Mouse (Mus musculus): ENCODE measurements around the gene Naxd. TPM values are rescaled to one million over a fixed set of nuclear protein-coding genes. Genes with fewer than 3 reads are reported as not detected.

The Naxd gene
- polyA plus RNA-seq, 1 experiment = 62.2 TPM

DNA sequence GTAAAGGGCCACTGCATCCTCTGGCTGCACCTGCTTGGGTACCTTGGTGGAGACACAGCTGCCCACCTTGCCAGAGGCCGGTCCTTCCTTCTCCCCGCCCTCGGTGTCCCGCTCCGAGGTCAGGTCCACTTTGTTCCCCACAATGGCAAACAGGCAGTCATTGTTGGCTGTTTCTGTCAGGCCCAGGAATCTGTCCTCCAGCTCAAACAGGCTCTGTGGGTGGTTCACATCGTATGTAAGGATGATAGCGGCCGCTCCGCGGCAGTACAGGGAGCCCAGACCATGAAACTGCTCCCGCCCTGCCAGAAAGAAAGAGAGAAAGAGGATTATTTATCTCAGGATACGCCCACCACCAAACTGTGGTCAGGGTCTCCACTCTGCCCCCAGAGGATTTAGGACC is 43.1 kb upstream of the Naxd start:
- peaks cover 5% of the 10 kb centered on the region; the same call in 1 of the 2 replicates for H3K4me1 ChIP-seq (ENCODE audit: control insufficient read depth, insufficient read depth, low read length)
- no peak overlapping the region for H3K27ac ChIP-seq (ENCODE audit: control insufficient read depth, insufficient read depth, low read depth, low read length)
- TF ChIP-seq CTCF (IDR thresholded peaks at IDR 0.05; ENCODE audit: control insufficient read depth, insufficient read depth, insufficient replicate concordance, low read depth, low read length) = no peak
- TF ChIP-seq POLR2A (IDR thresholded peaks at IDR 0.05; ENCODE audit: control insufficient read depth, low read depth, low read length) = no peak
- H3K36me3 ChIP-seq (ENCODE audit: control insufficient read depth, insufficient read depth, low read length) = no peaks in the 10 kb centered on the region
- no peak overlapping the region for H3K4me3 ChIP-seq (ENCODE audit: control insufficient read depth, low read depth, low read length)
- H3K27me3 ChIP-seq (ENCODE audit: control insufficient read depth, insufficient read depth, low read length) = no peaks in the 10 kb centered on the region

DNA sequence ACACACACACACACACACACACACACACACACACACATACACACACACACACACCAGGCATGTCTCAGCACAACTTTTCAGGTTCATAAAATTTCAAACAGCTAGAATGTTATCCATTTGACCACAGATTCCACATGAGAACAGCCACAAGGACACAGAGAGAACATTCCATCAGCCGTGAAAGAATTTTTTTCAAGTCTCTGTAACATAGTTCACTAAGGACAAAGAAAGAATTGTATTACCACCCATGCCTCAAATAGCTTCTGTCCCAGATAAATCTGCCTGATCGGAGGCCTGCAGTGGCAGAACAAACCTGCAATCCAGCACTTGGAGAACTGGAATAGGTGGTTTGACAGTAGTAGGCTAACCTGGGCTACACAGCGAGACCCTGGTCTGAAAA is 40.0 kb upstream of the Naxd start:
- H3K4me3 ChIP-seq (ENCODE audit: control insufficient read depth, low read depth, low read length) = no peak overlapping the region
- no peaks in the 10 kb centered on the region for H3K27me3 ChIP-seq (ENCODE audit: control insufficient read depth, insufficient read depth, low read length)
- H3K4me1 ChIP-seq (ENCODE audit: control insufficient read depth, insufficient read depth, low read length) = peaks cover 5% of the 10 kb centered on the region; the same call in 1 of the 2 replicates
- H3K27ac ChIP-seq (ENCODE audit: control insufficient read depth, insufficient read depth, low read depth, low read length) = peak overlapping the region; percentile 66; the same call in 1 of the 2 replicates
- TF ChIP-seq POLR2A (IDR thresholded peaks at IDR 0.05; ENCODE audit: control insufficient read depth, low read depth, low read length) (no peak), CTCF (IDR thresholded peaks at IDR 0.05; ENCODE audit: control insufficient read depth, insufficient read depth, insufficient replicate concordance, low read depth, low read length) (no peak)
- H3K36me3 ChIP-seq (ENCODE audit: control insufficient read depth, insufficient read depth, low read length) = no peaks in the 10 kb centered on the region

- peaks cover 5% of the 10 kb centered on the region; the same call in 1 of the 2 replicates for H3K4me1 ChIP-seq (ENCODE audit: control insufficient read depth, insufficient read depth, low read length)
- TF ChIP-seq CTCF (IDR thresholded peaks at IDR 0.05; ENCODE audit: control insufficient read depth, insufficient read depth, insufficient replicate concordance, low read depth, low read length) (no peak), POLR2A (IDR thresholded peaks at IDR 0.05; ENCODE audit: control insufficient read depth, low read depth, low read length) (no peak)
- no peaks in the 10 kb centered on the region for H3K36me3 ChIP-seq (ENCODE audit: control insufficient read depth, insufficient read depth, low read length)
- no peak overlapping the region for H3K4me3 ChIP-seq (ENCODE audit: control insufficient read depth, low read depth, low read length)
- 0 out of 2 replicates have a peak overlapping the region, but pooled peaks have one; percentile 27 for H3K27ac ChIP-seq (ENCODE audit: control insufficient read depth, insufficient read depth, low read depth, low read length)
- H3K27me3 ChIP-seq (ENCODE audit: control insufficient read depth, insufficient read depth, low read length) = no peaks in the 10 kb centered on the region
Measured at GRCm38 (mm10) chr8:11457981-11458836, 39.1 kb upstream of the Naxd start.

DNA sequence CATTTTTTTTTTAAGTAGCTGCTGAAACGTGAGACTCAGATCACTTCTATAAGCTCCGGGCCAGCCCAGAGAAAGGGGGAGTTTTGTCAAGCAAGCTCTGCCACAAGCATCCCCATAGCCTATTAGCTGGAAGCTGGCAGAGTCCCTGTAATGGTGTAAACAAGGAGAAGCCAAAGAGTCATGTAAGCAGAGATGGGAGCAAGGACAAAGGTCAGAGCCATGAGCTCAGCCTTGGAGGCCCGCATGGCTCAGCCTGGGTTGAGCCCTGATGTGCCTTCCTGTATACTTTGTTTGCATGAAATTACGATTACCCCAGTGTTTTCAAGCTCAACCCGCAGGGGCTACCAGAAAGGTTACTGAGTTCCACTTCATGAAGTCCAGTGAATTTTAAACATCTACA is 38.3 kb upstream of the Naxd start:
- Histone ChIP-seq H3K27ac (ENCODE audit: control insufficient read depth, insufficient read depth, low read depth, low read length) (no peak overlapping the region), H3K27me3 (ENCODE audit: control insufficient read depth, insufficient read depth, low read length) (no peaks in the 10 kb centered on the region), H3K4me1 (ENCODE audit: control insufficient read depth, insufficient read depth, low read length) (0 out of 2 replicates have a peak, but pooled peaks cover 3% of the 10 kb centered on the region), H3K4me3 (ENCODE audit: control insufficient read depth, low read depth, low read length) (no peak overlapping the region), H3K36me3 (ENCODE audit: control insufficient read depth, insufficient read depth, low read length) (no peaks in the 10 kb centered on the region)
- TF ChIP-seq CTCF (IDR thresholded peaks at IDR 0.05; ENCODE audit: control insufficient read depth, insufficient read depth, insufficient replicate concordance, low read depth, low read length) = no peak
- no peak for TF ChIP-seq POLR2A (IDR thresholded peaks at IDR 0.05; ENCODE audit: control insufficient read depth, low read depth, low read length)

- H3K4me3 ChIP-seq (ENCODE audit: control insufficient read depth, low read depth, low read length) = no peak overlapping the region
- no peak overlapping the region for H3K27ac ChIP-seq (ENCODE audit: control insufficient read depth, insufficient read depth, low read depth, low read length)
- H3K4me1 ChIP-seq (ENCODE audit: control insufficient read depth, insufficient read depth, low read length) = peaks cover 3% of the 10 kb centered on the region; the same call in 1 of the 2 replicates
- no peak for TF ChIP-seq CTCF (IDR thresholded peaks at IDR 0.05; ENCODE audit: control insufficient read depth, insufficient read depth, insufficient replicate concordance, low read depth, low read length)
- TF ChIP-seq POLR2A (IDR thresholded peaks at IDR 0.05; ENCODE audit: control insufficient read depth, low read depth, low read length) = no peak
- no peaks in the 10 kb centered on the region for H3K27me3 ChIP-seq (ENCODE audit: control insufficient read depth, insufficient read depth, low read length)
- no peaks in the 10 kb centered on the region for H3K36me3 ChIP-seq (ENCODE audit: control insufficient read depth, insufficient read depth, low read length)
Measured at GRCm38 (mm10) chr8:11460934-11461333, 36.4 kb upstream of the Naxd start.

- H3K36me3 ChIP-seq (ENCODE audit: control insufficient read depth, insufficient read depth, low read length) = no peaks in the 10 kb centered on the region
- no peak overlapping the region for H3K27ac ChIP-seq (ENCODE audit: control insufficient read depth, insufficient read depth, low read depth, low read length)
- H3K4me3 ChIP-seq (ENCODE audit: control insufficient read depth, low read depth, low read length) = no peak overlapping the region
- peaks cover 3% of the 10 kb centered on the region; the same call in 1 of the 2 replicates for H3K4me1 ChIP-seq (ENCODE audit: control insufficient read depth, insufficient read depth, low read length)
- no peaks in the 10 kb centered on the region for H3K27me3 ChIP-seq (ENCODE audit: control insufficient read depth, insufficient read depth, low read length)
- TF ChIP-seq POLR2A (IDR thresholded peaks at IDR 0.05; ENCODE audit: control insufficient read depth, low read depth, low read length) = no peak
- TF ChIP-seq CTCF (IDR thresholded peaks at IDR 0.05; ENCODE audit: control insufficient read depth, insufficient read depth, insufficient replicate concordance, low read depth, low read length) = no peak
Measured at GRCm38 (mm10) chr8:11461847-11462246, 35.5 kb upstream of the Naxd start.

- Histone ChIP-seq H3K4me3 (ENCODE audit: control insufficient read depth, low read depth, low read length) (no peak overlapping the region), H3K27ac (ENCODE audit: control insufficient read depth, insufficient read depth, low read depth, low read length) (no peak overlapping the region), H3K36me3 (ENCODE audit: control insufficient read depth, insufficient read depth, low read length) (no peaks in the 10 kb centered on the region), H3K27me3 (ENCODE audit: control insufficient read depth, insufficient read depth, low read length) (no peaks in the 10 kb centered on the region), H3K4me1 (ENCODE audit: control insufficient read depth, insufficient read depth, low read length) (peaks cover 3% of the 10 kb centered on the region; the same call in 1 of the 2 replicates)
- no peak for TF ChIP-seq CTCF (IDR thresholded peaks at IDR 0.05; ENCODE audit: control insufficient read depth, insufficient read depth, insufficient replicate concordance, low read depth, low read length)
- no peak for TF ChIP-seq POLR2A (IDR thresholded peaks at IDR 0.05; ENCODE audit: control insufficient read depth, low read depth, low read length)
Measured at GRCm38 (mm10) chr8:11462641-11463040, 34.7 kb upstream of the Naxd start.

Data from testis, adult 2 months (tissue).